ENCODE assay signal across 19 mouse cellular contexts in the genomic region with DNA sequence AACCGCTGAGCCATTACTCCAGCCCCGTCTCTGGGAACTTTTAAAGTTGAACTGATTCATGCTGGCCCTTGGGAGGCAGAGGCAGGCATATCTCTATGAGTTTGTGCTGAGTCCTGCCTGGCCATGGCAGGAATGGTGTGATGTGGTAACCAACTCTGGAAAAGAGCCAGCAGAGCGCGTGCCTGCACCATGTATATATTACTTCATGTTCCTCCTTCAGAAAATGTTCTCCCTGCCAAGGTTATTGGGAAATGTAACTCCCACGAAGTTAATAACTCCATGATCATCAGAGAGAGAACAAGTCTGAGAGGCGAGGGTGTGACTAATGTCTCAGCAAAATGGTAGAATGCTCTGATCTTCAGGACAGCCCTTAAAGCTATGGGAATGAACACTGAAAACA. TPM values are rescaled to one million over a fixed set of nuclear protein-coding genes. Genes with fewer than 3 reads are reported as not detected.
"Had no signal": no experiment of that assay in that cellular context is flagged by ENCODE, and none has a peak within 500 bp of the region (broad histone marks: within the 10 kb centered on the region; RNA-seq: fewer than 3 reads in every experiment).

No protein-coding gene starts in this region.

- DNase-seq: kidney, adult 9 months; kidney, postnatal 10 days; kidney, postnatal 4 days; retina, postnatal 1 day; right cerebral cortex, postnatal 4 days; spleen, adult 18-20 months; thymus, adult 2 months; thymus, postnatal 25 days had no signal

- H3K4me3 ChIP-seq: intestine, embryonic 15.5 days; left cerebral cortex, adult 2 months; limb, embryonic 10.5 days; megakaryocyte, embryonic 14.5 days; midbrain, embryonic 15.5 days; neural tube, embryonic 12.5 days; stomach, embryonic 15.5 days had no signal

- H3K9ac ChIP-seq: intestine, embryonic 15.5 days; midbrain, embryonic 15.5 days; neural tube, embryonic 12.5 days; stomach, embryonic 15.5 days had no signal

- H3K4me1 ChIP-seq: intestine, embryonic 15.5 days; limb, embryonic 10.5 days; midbrain, embryonic 15.5 days; neural tube, embryonic 12.5 days had no signal

- H3K36me3 ChIP-seq: intestine, embryonic 15.5 days; limb, embryonic 10.5 days; midbrain, embryonic 15.5 days; neural tube, embryonic 12.5 days; stomach, embryonic 15.5 days had no signal

- ATAC-seq: intestine, embryonic 15.5 days; midbrain, embryonic 15.5 days had no signal

- H3K27me3 ChIP-seq: intestine, embryonic 15.5 days; midbrain, embryonic 15.5 days; neural tube, embryonic 12.5 days; stomach, embryonic 15.5 days had no signal

- H3K27ac ChIP-seq: intestine, embryonic 15.5 days; left cerebral cortex, adult 2 months; limb, embryonic 10.5 days; midbrain, embryonic 15.5 days; neural tube, embryonic 12.5 days; stomach, embryonic 15.5 days had no signal

- H3K9me3 ChIP-seq: intestine, embryonic 15.5 days; limb, embryonic 10.5 days; midbrain, embryonic 15.5 days; neural tube, embryonic 12.5 days; stomach, embryonic 15.5 days had no signal

- H3K4me2 ChIP-seq: intestine, embryonic 15.5 days; liver, embryonic 11.5 days; midbrain, embryonic 11.5 days; midbrain, embryonic 15.5 days; neural tube, embryonic 12.5 days; stomach, embryonic 15.5 days had no signal

RNA-seq across cellular contexts. Expression of gene Wbp2nl, which starts 19.1 kb away (rescaled TPM):
- polyA plus RNA-seq: liver, embryonic 16.5 days; midbrain, embryonic 11.5 days; midbrain, embryonic 15.5 days; neural tube, embryonic 12.5 days; urinary bladder, adult 2 months had no signal
